Mouse (Mus musculus) midbrain, embryonic 12.5 days (tissue): Measurements from ENCODE around the gene Elavl1. TPM values are rescaled to one million over a fixed set of nuclear protein-coding genes. Genes with fewer than 3 reads are reported as not detected.
A peak's percentile ranks its signal among the peaks of the same experiment; 100 is the strongest.

Experiments used
- ATAC-seq: fragments of 200-750 bp; cut with Nextera tagmentation; 2 replicates; pipeline ENCODE4 v1.8.0; 2017; ENCODE audit warnings: low read depth, moderate TSS enrichment, moderate library complexity; ENCODE audit not compliant: low FRiP score
- H3K27ac ChIP-seq: fragments of 300-500 bp; sonication (generic); replicated peaks from 2 replicates; pipeline ENCODE4 v1.5.1; 2016; ENCODE audit warnings: mild to moderate bottlenecking
- H3K27me3 ChIP-seq: fragments of 300-500 bp; sonication (generic); 2 replicates; pipeline ENCODE4 v1.6.1; 2016; ENCODE audit warnings: mild to moderate bottlenecking
- H3K36me3 ChIP-seq: fragments of 300-500 bp; sonication (generic); 2 replicates; pipeline ENCODE4 v1.6.1; 2016
- H3K4me1 ChIP-seq: fragments of 300-500 bp; sonication (generic); 2 replicates; pipeline ENCODE4 v1.6.1; 2016
- H3K4me2 ChIP-seq: fragments of 300-500 bp; sonication (generic); replicated peaks from 2 replicates; pipeline ENCODE4 v1.6.1; 2016; ENCODE audit warnings: mild to moderate bottlenecking, moderate library complexity
- H3K4me3 ChIP-seq: fragments of 300-500 bp; sonication (generic); 2 replicates; pipeline ENCODE4 v1.5.1; 2016; ENCODE audit warnings: mild to moderate bottlenecking
- H3K9ac ChIP-seq: fragments of 300-500 bp; sonication (generic); replicated peaks from 2 replicates; pipeline ENCODE4 v1.6.1; 2016; ENCODE audit warnings: mild to moderate bottlenecking, moderate library complexity
- H3K9me3 ChIP-seq: fragments of 300-500 bp; sonication (generic); 2 replicates; pipeline ENCODE4 v1.6.1; 2016; ENCODE audit warnings: mild to moderate bottlenecking
- WGBS: fragments of 180-500 bp; shearing (Covaris S2); methylation state at CpG from one replicate; pipeline ENCODE4 v1.1.7; 2016; 5-methylcytosine and 5-hydroxymethylcytosine counted together
- polyA plus RNA-seq: library from polyadenylated mRNA; unstranded; fragments of >200 nt; fragmentation: Nextera tagmentation; extraction: Ambion mirVana; gene quantifications from 2 replicates; pipeline ENCODE4 v1.2.1, GENCODE M21; 2016

The Elavl1 gene
- polyA plus RNA-seq, 1 experiment from 2014 or later: 302 TPM

DNA sequence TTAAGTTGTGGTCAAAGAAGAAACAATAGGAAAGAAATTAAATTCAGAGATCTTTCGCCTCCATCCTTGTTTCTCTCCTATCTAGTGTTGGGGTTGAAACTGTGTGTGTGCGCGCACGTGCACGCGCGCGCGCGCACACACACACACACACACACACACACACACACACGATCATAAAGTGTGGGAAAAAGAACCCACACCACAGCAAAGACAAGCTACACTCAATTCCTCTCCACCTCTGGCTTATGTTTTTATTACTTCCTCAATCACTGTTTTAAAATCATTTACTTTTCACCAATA is 5.7 kb downstream of the Elavl1 start:
- H3K27ac ChIP-seq: no peak overlapping the region
- no peaks in the 10 kb centered on the region for H3K27me3 ChIP-seq
- WGBS: 92% methylated on average over 2 of the region's 11 CpGs
- H3K4me1 ChIP-seq: peaks cover 20% of the 10 kb centered on the region
- H3K9ac ChIP-seq: no peak overlapping the region
- H3K4me3 ChIP-seq: no peak overlapping the region
- H3K4me2 ChIP-seq: no peak overlapping the region
- no peak for ATAC-seq
- H3K9me3 ChIP-seq: no peaks in the 10 kb centered on the region
- H3K36me3 ChIP-seq: peaks cover 33% of the 10 kb centered on the region

DNA sequence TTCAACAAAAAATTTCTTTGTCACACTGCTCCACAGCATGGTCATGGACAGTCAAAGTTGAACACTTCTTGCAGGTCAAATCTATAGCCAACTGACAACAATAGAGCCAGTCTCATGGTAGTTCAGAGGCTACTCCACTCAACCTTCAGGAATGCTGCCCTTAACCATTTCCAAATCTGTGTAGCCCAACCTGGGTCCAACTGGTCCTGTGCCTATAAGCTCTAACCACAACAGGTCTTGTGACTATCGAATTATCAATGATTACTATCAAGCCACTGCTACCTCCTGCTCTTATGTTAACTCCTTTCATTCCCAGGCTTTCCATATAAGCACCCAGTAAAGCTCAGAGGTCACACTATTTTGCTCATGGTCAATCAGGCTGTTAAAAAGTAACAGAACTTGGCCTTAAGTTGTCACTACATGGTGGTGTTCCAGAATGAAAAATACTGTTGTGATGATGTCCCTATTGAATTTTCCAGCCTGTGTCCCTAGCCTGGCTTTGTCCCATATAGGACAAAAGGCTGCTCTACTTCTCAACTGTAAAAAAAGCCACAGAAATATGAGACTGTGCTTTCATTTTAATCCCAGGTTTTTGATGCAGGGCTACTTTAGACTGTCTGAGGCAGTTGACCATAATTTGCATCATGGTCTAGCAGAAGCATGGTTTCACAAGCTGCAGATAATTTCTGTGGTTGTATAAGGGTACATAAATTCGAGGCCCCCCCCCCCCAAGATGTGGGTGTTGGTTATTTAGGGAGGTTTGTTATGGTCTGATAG is 6.2 kb downstream of the Elavl1 start:
- Histone ChIP-seq H3K36me3 (peaks cover 33% of the 10 kb centered on the region), H3K9me3 (no peaks in the 10 kb centered on the region), H3K27ac (no peak overlapping the region), H3K4me3 (no peak overlapping the region), H3K4me1 (peaks cover 20% of the 10 kb centered on the region), H3K27me3 (no peaks in the 10 kb centered on the region), H3K4me2 (no peak overlapping the region), H3K9ac (no peak overlapping the region)
- WGBS: 82% methylated on average over 2 of the region's 2 CpGs
- no peak for ATAC-seq

DNA sequence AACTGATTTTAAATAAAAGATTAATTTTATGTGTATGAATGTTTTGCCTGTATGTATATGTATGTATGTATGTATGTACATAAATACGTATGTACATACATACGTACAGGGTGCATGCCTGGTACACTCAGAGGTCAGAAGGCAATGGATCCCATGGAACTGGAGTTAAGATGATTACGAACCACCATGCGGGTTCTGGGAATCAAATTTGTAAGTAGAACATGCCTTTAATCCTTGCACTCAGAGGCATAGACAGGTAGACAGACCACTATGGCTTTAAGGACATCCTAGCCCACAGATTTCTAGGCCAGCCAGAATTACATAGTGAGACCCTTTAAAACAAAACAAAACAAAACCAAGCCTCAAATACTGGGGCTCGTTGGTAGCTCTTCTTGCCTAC is 7.1 kb downstream of the Elavl1 start:
- H3K27me3 ChIP-seq: no peaks in the 10 kb centered on the region
- H3K36me3 ChIP-seq: peaks cover 33% of the 10 kb centered on the region
- no peaks in the 10 kb centered on the region for H3K9me3 ChIP-seq
- 90% methylated on average over 5 of the region's 5 CpGs for WGBS
- H3K9ac ChIP-seq: no peak overlapping the region
- ATAC-seq: no peak
- H3K4me2 ChIP-seq: no peak overlapping the region
- H3K4me1 ChIP-seq: peaks cover 11% of the 10 kb centered on the region
- no peak overlapping the region for H3K4me3 ChIP-seq
- H3K27ac ChIP-seq: no peak overlapping the region

DNA sequence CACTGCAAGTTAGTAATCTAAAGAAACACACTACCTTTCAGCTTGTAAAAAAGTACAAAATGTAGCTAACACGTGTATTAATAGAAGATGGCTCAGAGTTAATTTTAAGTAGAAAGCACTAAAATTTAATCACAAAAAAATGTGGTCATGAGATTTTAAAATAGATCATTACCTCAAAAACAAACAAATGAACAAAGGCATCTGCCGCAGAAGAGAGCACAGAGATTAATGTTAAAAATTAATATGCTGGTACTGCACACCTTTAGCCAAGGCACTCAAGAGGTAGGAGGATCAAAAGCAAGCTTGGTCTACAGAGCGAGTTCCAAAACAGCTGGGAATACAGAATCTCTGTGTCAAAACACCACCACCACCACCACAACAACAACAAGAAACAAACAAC is 10.4 kb downstream of the Elavl1 start:
- Histone ChIP-seq H3K4me1 (no peaks in the 10 kb centered on the region), H3K36me3 (peaks cover 34% of the 10 kb centered on the region), H3K9me3 (no peaks in the 10 kb centered on the region), H3K4me3 (no peak overlapping the region), H3K4me2 (no peak overlapping the region), H3K27ac (no peak overlapping the region), H3K9ac (no peak overlapping the region), H3K27me3 (no peaks in the 10 kb centered on the region)
- ATAC-seq: no peak
- WGBS: 92% methylated on average over 3 of the region's 3 CpGs

DNA sequence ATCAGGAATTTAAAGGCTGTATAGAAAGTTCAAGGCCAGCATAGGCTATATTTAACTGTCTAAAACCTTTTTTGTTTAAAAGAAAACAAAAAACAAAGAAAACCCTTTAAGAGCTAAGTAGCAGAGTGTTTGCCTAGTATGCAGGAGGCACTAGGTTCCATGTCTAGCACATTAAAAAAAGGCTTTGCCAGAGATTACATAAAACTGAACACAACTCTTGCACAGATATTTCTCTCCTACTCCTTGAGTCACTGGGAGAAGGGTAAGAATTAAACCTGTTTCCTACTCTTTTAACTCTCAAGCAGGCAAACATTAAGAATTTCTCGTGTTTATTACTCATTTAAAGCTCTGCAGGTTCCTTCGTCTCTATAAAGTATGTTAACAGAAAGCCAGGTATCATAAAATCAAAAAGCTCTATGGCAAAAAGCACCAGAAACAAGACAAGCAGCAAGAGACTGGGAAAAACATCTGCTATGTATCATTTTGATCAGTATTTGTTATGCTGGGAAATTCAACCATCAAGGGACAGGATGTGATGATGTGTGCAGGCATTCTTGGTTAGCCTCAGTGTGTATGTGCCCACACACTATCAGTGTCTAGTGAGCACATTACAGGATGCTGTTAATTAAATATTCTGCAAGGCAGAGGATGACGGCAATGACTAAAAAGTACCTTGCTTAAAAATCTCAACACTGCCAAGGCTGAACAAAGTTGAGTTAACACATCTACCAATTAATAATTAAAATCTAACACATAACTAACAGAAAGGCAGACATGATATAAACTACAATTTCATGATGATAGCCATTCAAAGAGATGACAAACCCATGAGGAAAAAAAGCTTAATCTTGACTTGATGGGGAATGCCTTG is 11.7 kb downstream of the Elavl1 start:
- Histone ChIP-seq H3K36me3 (peaks cover 40% of the 10 kb centered on the region), H3K4me3 (no peak overlapping the region), H3K4me1 (no peaks in the 10 kb centered on the region), H3K4me2 (no peak overlapping the region), H3K27ac (no peak overlapping the region), H3K9me3 (no peaks in the 10 kb centered on the region), H3K9ac (no peak overlapping the region), H3K27me3 (no peaks in the 10 kb centered on the region)
- no peak for ATAC-seq
- 89% methylated on average over 3 of the region's 3 CpGs for WGBS

DNA sequence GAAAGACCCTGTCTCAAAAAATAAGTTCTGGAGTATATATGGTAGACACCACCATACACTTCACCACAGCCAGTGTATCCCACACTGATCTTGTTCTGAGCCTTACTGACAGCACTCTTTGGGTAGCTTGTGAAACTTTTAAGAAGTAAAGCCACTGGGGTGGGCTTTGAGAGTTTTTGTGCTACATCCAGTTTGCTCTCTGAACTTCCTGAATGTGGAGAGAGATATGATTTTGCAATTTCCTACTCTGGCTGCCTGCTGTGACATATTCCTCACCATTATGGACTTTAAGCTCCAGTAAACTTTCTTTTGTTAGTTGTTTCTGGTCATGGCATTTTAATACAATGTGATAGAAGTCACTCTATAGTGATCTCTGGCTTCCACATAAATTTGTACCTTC is 13.1 kb downstream of the Elavl1 start:
- Histone ChIP-seq H3K9me3 (no peaks in the 10 kb centered on the region), H3K9ac (no peak overlapping the region), H3K4me1 (no peaks in the 10 kb centered on the region), H3K27me3 (no peaks in the 10 kb centered on the region), H3K4me3 (no peak overlapping the region), H3K36me3 (peaks cover 48% of the 10 kb centered on the region), H3K27ac (no peak overlapping the region), H3K4me2 (no peak overlapping the region)
- ATAC-seq: no peak

DNA sequence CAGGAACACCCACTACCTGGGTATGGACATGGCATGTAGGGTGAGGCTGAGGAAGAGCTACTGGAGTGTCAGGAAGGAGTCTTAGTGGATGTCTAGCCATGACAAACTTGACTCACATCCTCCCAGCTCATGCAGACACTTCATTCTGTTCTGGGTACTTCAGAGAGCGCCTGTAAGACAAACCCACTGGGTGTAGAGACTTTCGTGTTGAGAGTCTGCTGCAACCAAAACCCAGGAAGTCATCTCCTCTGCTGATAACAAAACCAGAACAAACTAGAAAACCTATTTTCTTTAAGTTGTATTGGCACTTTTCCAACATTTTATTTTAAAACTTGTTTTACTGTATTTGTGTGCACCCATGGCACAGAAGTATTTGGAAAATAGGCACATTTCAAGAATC is 19.4 kb downstream of the Elavl1 start:
- peaks cover 89% of the 10 kb centered on the region for H3K36me3 ChIP-seq
- no peaks in the 10 kb centered on the region for H3K4me1 ChIP-seq
- no peak overlapping the region for H3K4me3 ChIP-seq
- H3K9me3 ChIP-seq: no peaks in the 10 kb centered on the region
- 97% methylated on average over 2 of the region's 2 CpGs for WGBS
- H3K9ac ChIP-seq: no peak overlapping the region
- no peak overlapping the region for H3K4me2 ChIP-seq
- no peak for ATAC-seq
- H3K27ac ChIP-seq: no peak overlapping the region
- no peaks in the 10 kb centered on the region for H3K27me3 ChIP-seq

DNA sequence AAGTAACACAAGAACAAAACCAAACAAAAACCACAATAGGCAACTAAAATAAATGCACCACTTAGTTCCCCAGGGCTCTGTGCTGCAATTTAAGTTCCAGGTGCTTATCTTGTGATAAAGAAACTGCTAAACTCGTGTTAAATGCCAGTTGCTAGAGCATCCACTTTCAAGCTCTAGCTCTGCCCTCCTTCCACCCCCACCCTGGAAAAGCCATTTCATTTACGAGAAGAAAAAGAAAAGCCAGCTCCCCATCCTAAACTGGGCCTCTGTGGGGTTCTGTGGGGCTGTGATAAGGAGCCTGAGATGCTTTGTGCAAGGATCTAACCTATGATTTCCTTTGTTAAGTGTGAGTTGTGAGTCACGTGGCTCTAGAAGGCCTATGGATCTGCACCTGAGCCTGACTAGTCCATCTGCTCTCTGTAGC is 21.1 kb downstream of the Elavl1 start:
- Histone ChIP-seq H3K36me3 (peaks cover 87% of the 10 kb centered on the region), H3K27ac (no peak overlapping the region), H3K4me1 (no peaks in the 10 kb centered on the region), H3K27me3 (no peaks in the 10 kb centered on the region), H3K4me2 (no peak overlapping the region), H3K4me3 (no peak overlapping the region), H3K9me3 (no peaks in the 10 kb centered on the region), H3K9ac (no peak overlapping the region)
- WGBS: 87% methylated on average over 3 of the region's 3 CpGs
- no peak for ATAC-seq

DNA sequence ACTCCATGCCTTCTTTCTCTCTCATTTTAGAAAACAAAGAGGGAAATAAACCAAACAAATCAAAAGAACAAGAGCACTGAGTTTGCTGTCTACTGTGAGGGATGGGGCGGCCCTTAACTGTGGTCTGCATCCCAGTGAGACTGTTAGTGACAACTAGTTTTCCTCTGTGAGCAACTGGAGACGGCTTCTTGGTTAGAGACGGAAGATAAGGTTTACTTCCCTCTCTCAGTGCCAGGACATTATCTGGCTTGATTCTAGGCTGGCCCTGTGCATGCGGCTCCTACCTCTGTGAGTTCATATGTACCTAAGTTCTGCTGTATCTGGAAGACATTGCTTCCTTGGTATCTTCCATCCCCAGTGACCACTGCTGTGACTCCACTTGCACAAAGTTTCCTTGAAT is 27.4 kb downstream of the Elavl1 start:
- 93% methylated on average over 4 of the region's 4 CpGs for WGBS
- no peaks in the 10 kb centered on the region for H3K4me1 ChIP-seq
- H3K9me3 ChIP-seq: no peaks in the 10 kb centered on the region
- peaks cover 87% of the 10 kb centered on the region for H3K36me3 ChIP-seq
- no peak for ATAC-seq
- no peak overlapping the region for H3K9ac ChIP-seq
- H3K4me3 ChIP-seq: no peak overlapping the region
- no peak overlapping the region for H3K4me2 ChIP-seq
- H3K27ac ChIP-seq: no peak overlapping the region
- no peaks in the 10 kb centered on the region for H3K27me3 ChIP-seq

DNA sequence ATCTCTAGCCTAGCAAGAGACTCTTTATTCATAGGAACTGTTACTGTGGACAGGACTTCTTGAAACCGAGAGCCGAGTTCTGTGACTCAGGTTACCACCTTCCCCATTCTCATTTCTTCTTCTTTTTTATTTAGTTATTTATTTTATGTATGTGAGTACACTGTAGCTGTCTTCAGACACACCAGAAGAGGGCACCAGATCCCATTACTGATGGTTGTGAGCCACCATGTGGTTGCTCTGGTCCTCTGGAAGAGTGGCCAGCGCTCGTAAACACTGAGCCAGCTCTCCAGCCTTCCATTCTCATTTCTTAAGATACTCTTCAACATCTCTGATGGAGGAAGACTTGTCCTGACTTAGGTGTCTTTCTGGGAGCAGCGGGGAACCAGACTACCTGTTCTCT is 32.5 kb downstream of the Elavl1 start:
- H3K36me3 ChIP-seq: peaks cover 89% of the 10 kb centered on the region
- no peaks in the 10 kb centered on the region for H3K4me1 ChIP-seq
- H3K27me3 ChIP-seq: no peaks in the 10 kb centered on the region
- no peak overlapping the region for H3K27ac ChIP-seq
- H3K4me3 ChIP-seq: no peak overlapping the region
- no peak overlapping the region for H3K4me2 ChIP-seq
- ATAC-seq: no peak
- H3K9me3 ChIP-seq: no peaks in the 10 kb centered on the region
- H3K9ac ChIP-seq: no peak overlapping the region
- WGBS: 92% methylated on average over 5 of the region's 5 CpGs

DNA sequence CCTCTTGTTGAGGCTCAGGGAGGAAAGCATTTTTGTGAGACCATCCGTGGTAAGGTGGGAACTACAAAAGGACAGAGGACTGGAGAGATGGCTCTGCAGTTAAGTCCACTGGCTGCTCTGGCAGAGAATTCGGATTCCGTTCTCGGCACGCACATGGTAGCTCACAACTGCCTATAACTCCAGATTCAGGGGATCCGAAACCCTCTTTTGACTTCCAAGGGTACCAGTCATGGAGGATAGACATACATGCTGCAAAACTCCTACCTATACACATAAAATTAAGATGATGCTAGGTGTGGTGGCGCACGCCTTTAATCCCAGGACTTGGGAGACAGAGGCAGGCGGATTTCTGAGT is 49.1 kb downstream of the Elavl1 start:
- WGBS: 34% methylated on average over 9 of the region's 9 CpGs
- Histone ChIP-seq H3K36me3 (peaks cover 20% of the 10 kb centered on the region; the same call in 1 of the 2 replicates), H3K4me1 (peaks cover 10% of the 10 kb centered on the region), H3K4me3 (peak overlapping the region; percentile 77), H3K27me3 (no peaks in the 10 kb centered on the region), H3K9me3 (no peaks in the 10 kb centered on the region), H3K9ac (peak overlapping the region; percentile 76), H3K4me2 (peak overlapping the region; percentile 66), H3K27ac (peak overlapping the region; percentile 78)
- no peak for ATAC-seq

DNA sequence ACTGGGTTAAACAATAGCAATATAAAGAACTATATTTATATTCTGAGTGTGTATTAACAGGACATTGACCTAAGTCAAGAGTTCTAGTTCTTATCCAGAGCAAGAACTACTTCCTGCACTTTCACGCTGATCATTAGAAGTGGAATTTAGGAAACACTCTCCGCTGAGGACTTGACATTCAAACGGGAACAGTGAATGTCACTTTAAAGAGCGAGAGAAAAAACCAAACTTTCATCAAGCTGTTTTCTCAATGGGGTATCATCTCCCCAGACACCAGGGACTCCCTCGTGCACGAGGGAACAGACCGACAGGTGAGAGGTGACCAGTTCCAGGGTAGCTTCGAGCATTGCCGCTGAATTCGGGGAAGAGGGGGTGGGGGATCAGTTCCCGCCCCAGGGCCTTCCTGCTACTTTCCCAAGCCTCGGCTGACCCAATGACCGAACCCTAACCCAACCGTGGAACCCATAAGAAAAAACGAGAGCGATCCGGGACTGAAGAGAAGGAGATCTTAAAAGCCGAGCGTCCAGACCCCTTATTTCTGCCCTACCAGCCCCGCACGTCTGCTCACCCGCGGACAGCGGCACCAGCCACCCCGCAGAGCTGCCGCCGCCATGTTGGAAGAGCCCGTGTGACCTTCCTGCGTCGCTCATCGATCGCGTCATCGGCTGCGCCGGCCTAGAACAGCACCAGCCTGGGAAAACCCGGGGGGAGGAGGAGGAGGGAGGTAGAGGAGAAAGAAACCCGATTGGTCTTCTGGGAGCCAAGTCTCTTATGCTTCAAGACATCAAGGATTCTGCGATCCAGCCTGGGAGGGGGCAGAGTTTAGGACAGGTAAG is 49.7 kb downstream of the Elavl1 start, which contains the start of gene Timm44:
TSS of gene Timm44 (minus strand) at position 639 of the 836 bp plus-strand sequence.
- H3K4me1 ChIP-seq: peaks cover 10% of the 10 kb centered on the region
- ATAC-seq: peak; percentile 98
- H3K4me2 ChIP-seq: peak within 1 kb of the TSS; percentile 66
- peak within 1 kb of the TSS; percentile 78 for H3K27ac ChIP-seq
- peak within 1 kb of the TSS; percentile 76 for H3K9ac ChIP-seq
- peaks cover 26% of the 10 kb centered on the region; the same call in 1 of the 2 replicates for H3K36me3 ChIP-seq
- H3K4me3 ChIP-seq: peak within 1 kb of the TSS; percentile 77
- H3K9me3 ChIP-seq: no peaks in the 10 kb centered on the region
- H3K27me3 ChIP-seq: no peaks in the 10 kb centered on the region
- under 1% methylated on average over 39 of the region's 39 CpGs for WGBS
